Mouse (Mus musculus): ENCODE results near the gene Rsrc2. TPM values are rescaled to one million over a fixed set of nuclear protein-coding genes. Genes with fewer than 3 reads are reported as not detected.
"Not testable (repeated sequence)": the region's sequence is repeated elsewhere in the genome, so short reads cannot be mapped to it uniquely, and the experiment has no call there.

Rsrc2 gene
- polyA plus RNA-seq, 1 experiment from 2014 or later = 80.5 TPM

DNA sequence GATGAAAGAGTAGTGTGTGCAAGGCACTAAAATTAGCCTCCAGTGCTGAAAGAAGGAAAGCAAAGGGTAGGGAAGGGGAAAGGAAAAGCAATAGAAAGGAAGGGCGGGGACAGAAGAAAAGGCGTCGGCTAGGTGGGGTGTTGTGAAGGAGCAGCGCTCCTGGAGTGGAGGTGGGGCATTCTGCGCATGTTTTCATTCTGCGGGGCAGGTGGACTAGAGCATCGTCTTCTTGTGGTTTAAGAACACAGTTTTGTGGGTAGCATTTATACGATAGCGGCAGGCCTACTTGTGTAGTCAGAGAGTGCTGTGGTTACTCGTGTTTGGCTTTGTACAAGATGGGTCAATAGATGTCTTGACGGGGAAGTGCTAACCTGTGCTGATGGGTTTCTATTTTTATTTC lies 16.3 kb upstream of the Rsrc2 start:
- Histone ChIP-seq H3K27me3 (ENCODE audit: control insufficient read depth, insufficient read depth, low read length) (no peaks in the 10 kb centered on the region), H3K27ac (replicated peaks in 1 of 2; ENCODE audit: control insufficient read depth in 1 of 2, insufficient read depth in 1 of 2, low read depth in 2 of 2, low read length in 2 of 2) (no peak overlapping the region), H3K4me2 (ENCODE audit: low read length) (no peak overlapping the region), H3K9me3 (ENCODE audit: control insufficient read depth, low read length) (no peaks in the 10 kb centered on the region), H3K9ac (ENCODE audit: low read length) (no peak overlapping the region), H3K4me1 (ENCODE audit: control insufficient read depth in 2 of 2, insufficient read depth in 2 of 2, low read length in 2 of 2) (no peaks in the 10 kb centered on the region), H3K36me3 (ENCODE audit: control insufficient read depth, insufficient read depth, low read length) (peaks cover 78% of the 10 kb centered on the region), H3K4me3 (ENCODE audit: control insufficient read depth in 1 of 2, insufficient read depth in 1 of 2, low read depth in 1 of 2, low read length in 2 of 2) (no peak overlapping the region)
- ATAC-seq (ENCODE audit: insufficient number of reproducible peaks, insufficient read depth, low FRiP score, low read depth) = no peak
- WGBS = 95% methylated on average over 11 of the region's 11 CpGs

DNA sequence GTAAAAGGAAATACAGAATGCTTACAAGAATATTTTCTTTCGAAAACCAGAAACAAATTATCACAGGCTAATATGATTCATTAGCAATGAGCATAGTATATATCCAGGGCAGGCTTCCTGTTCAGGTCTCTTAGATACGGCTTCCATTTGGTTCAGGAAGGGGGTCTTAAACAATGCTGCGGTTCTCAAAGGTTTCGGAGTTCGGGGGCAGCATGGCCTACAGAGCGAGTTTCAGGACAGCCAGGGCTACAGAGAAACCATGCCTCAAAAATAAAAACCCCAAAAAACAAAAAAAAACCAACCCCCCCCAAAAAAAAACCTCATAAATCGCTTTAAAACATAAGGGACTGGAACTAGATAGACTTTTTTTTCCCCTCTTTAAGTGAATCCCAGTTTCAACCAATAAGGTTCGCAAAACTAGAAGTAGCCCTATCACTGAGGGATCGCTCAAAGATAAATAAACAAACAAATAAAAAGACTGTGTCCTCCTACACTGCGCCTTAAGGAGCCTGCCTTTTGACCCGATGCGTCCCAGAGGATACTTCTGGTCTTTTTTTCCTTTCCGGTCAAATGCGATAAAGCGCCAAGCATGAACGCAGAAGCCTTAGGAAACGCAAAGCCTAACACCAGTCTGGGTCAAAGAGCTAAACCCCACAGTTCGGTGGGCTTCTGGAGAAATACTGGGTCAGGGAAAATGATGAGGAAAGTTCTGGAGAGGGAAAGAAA lies 712 bp downstream of the Rsrc2 start:
- Histone ChIP-seq H3K27ac (replicated peaks in 1 of 2; ENCODE audit: control insufficient read depth in 1 of 2, insufficient read depth in 1 of 2, low read depth in 2 of 2, low read length in 2 of 2) (peak overlapping the region; percentile 99 to 100), H3K4me1 (ENCODE audit: control insufficient read depth in 2 of 2, insufficient read depth in 2 of 2, low read length in 2 of 2) (peaks cover 3 to 23% of the 10 kb centered on the region in 2 experiments; a peak in 3 of 4 replicates), H3K27me3 (ENCODE audit: control insufficient read depth, insufficient read depth, low read length) (no peaks in the 10 kb centered on the region), H3K36me3 (ENCODE audit: control insufficient read depth, insufficient read depth, low read length) (peaks cover 17% of the 10 kb centered on the region), H3K9me3 (ENCODE audit: control insufficient read depth, low read length) (no peaks in the 10 kb centered on the region), H3K9ac (ENCODE audit: low read length) (peak overlapping the region; percentile 88), H3K4me2 (ENCODE audit: low read length) (peak overlapping the region; percentile 84), H3K4me3 (ENCODE audit: control insufficient read depth in 1 of 2, insufficient read depth in 1 of 2, low read depth in 1 of 2, low read length in 2 of 2) (peak overlapping the region; percentile 77 to 90)
- ATAC-seq (ENCODE audit: insufficient number of reproducible peaks, insufficient read depth, low FRiP score, low read depth) = no peak
- WGBS = under 1% methylated on average over 18 of the region's 18 CpGs

DNA sequence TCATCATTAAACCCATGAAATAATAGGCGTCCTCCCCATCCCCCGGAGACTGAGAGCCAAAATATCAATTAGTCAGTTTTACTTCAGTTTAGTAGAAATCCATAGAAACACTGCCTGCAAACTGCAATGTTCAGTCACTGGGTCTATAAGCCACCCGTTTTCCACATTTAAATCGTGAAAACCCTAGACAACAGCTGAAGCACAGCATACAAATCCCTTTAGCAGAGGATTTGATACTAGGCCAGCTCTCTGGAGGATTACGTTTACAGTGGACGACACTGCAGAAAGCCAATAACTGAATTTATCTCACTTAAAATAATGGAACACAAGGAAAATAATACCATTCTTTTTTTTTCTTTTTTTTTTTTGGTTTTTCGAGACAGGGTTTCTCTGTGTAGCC lies 1.6 kb downstream of the Rsrc2 start:
- Histone ChIP-seq H3K27me3 (ENCODE audit: control insufficient read depth, insufficient read depth, low read length) (no peaks in the 10 kb centered on the region), H3K27ac (replicated peaks in 1 of 2; ENCODE audit: control insufficient read depth in 1 of 2, insufficient read depth in 1 of 2, low read depth in 2 of 2, low read length in 2 of 2) (no peak overlapping the region), H3K9ac (ENCODE audit: low read length) (peak overlapping the region; percentile 88), H3K36me3 (ENCODE audit: control insufficient read depth, insufficient read depth, low read length) (peaks cover 25% of the 10 kb centered on the region), H3K4me1 (ENCODE audit: control insufficient read depth in 2 of 2, insufficient read depth in 2 of 2, low read length in 2 of 2) (peaks cover 3 to 23% of the 10 kb centered on the region in 2 experiments; a peak in 3 of 4 replicates), H3K9me3 (ENCODE audit: control insufficient read depth, low read length) (no peaks in the 10 kb centered on the region), H3K4me3 (ENCODE audit: control insufficient read depth in 1 of 2, insufficient read depth in 1 of 2, low read depth in 1 of 2, low read length in 2 of 2) (peak overlapping the region; percentile 38 to 77), H3K4me2 (ENCODE audit: low read length) (peak overlapping the region; percentile 84)
- WGBS = 19% methylated on average over 7 of the region's 7 CpGs
- no peak for ATAC-seq (ENCODE audit: insufficient number of reproducible peaks, insufficient read depth, low FRiP score, low read depth)

DNA sequence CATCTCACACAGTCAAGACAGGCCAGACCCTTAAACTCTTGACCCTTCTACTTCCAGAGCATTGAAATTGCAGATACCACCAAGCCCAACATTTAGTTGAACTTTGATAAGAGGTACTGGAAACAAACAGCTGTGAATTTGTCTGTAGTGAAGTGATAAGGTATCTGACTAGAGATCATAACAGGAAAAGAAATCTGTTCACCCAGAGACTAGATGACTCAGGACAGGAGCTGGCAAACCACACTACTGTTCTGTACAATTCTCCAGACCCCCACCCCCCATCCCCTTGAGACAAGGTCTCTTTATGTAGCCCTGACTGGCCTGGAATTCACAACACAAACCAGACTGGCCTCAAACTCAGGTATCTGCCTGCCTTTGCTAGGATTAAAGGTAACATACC lies 3.0 kb downstream of the Rsrc2 start:
- 0 out of 4 replicates have a peak overlapping the region, but pooled peaks of 1 of the 2 experiments have one; percentile 77 for H3K4me3 ChIP-seq (ENCODE audit: control insufficient read depth in 1 of 2, insufficient read depth in 1 of 2, low read depth in 1 of 2, low read length in 2 of 2)
- no peak for ATAC-seq (ENCODE audit: insufficient number of reproducible peaks, insufficient read depth, low FRiP score, low read depth)
- H3K4me1 ChIP-seq (ENCODE audit: control insufficient read depth in 2 of 2, insufficient read depth in 2 of 2, low read length in 2 of 2) = peaks cover 3 to 23% of the 10 kb centered on the region in 2 experiments; a peak in 3 of 4 replicates
- H3K27ac ChIP-seq (replicated peaks in 1 of 2; ENCODE audit: control insufficient read depth in 1 of 2, insufficient read depth in 1 of 2, low read depth in 2 of 2, low read length in 2 of 2) = peak overlapping the region in 1 of 2 experiments; percentile 30; a peak in 1 of 4 replicates
- H3K27me3 ChIP-seq (ENCODE audit: control insufficient read depth, insufficient read depth, low read length) = no peaks in the 10 kb centered on the region
- peak overlapping the region; percentile 84 for H3K4me2 ChIP-seq (ENCODE audit: low read length)
- peaks cover 38% of the 10 kb centered on the region for H3K36me3 ChIP-seq (ENCODE audit: control insufficient read depth, insufficient read depth, low read length)
- H3K9me3 ChIP-seq (ENCODE audit: control insufficient read depth, low read length) = no peaks in the 10 kb centered on the region
- peak overlapping the region; percentile 88 for H3K9ac ChIP-seq (ENCODE audit: low read length)

DNA sequence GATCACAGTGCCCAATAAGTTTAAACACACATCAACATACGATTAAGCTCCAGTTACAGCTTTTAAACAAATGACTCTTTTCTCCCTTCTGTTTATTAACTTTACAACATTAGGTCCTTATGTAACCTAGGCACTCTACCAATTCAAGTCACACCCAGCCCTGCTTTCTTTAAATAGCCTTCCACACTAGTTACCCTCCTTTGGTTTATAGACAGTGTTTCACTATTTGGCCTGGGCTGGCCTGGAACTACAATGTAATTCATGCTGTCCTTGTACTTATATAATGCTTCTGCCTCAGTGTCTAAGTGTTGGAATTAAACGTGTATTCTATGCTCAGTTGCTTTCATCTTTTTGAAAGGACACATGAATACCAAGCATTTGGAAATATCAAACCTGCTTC lies 4.9 kb downstream of the Rsrc2 start:
- H3K36me3 ChIP-seq (ENCODE audit: control insufficient read depth, insufficient read depth, low read length) = peaks cover 57% of the 10 kb centered on the region
- H3K27me3 ChIP-seq (ENCODE audit: control insufficient read depth, insufficient read depth, low read length) = no peaks in the 10 kb centered on the region
- ATAC-seq (ENCODE audit: insufficient number of reproducible peaks, insufficient read depth, low FRiP score, low read depth) = no peak
- WGBS = 83% methylated on average over 2 of the region's 2 CpGs
- peaks cover 2 to 23% of the 10 kb centered on the region in 2 experiments; a peak in 2 of 4 replicates for H3K4me1 ChIP-seq (ENCODE audit: control insufficient read depth in 2 of 2, insufficient read depth in 2 of 2, low read length in 2 of 2)
- no peak overlapping the region for H3K4me2 ChIP-seq (ENCODE audit: low read length)
- no peaks in the 10 kb centered on the region for H3K9me3 ChIP-seq (ENCODE audit: control insufficient read depth, low read length)
- H3K4me3 ChIP-seq (ENCODE audit: control insufficient read depth in 1 of 2, insufficient read depth in 1 of 2, low read depth in 1 of 2, low read length in 2 of 2) = no peak overlapping the region
- no peak overlapping the region for H3K27ac ChIP-seq (replicated peaks in 1 of 2; ENCODE audit: control insufficient read depth in 1 of 2, insufficient read depth in 1 of 2, low read depth in 2 of 2, low read length in 2 of 2)
- H3K9ac ChIP-seq (ENCODE audit: low read length) = no peak overlapping the region

DNA sequence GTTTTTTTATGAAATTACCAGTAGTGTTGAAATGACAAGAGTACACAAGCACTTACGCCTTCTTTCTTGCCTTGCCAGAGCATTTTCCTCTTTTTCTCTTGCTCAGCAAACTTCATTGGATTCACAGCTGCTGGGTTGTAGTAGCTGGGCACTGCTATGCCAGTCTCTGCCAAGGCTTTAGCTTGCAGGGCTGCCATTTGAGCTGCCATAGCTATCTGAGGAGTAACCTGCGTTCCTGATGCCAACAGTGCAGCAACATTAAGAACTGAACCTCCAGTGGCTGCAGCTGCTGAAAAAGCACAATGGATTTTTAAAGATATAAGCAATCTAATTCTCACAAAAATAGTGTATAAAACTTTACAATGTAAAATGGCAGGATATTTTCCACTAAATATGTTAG lies 18.2 kb downstream of the Rsrc2 start:
- WGBS = 98% methylated on average over 2 of the region's 2 CpGs
- no peak overlapping the region for H3K4me2 ChIP-seq (ENCODE audit: low read length)
- H3K9me3 ChIP-seq (ENCODE audit: control insufficient read depth, low read length) = no peaks in the 10 kb centered on the region
- ATAC-seq (ENCODE audit: insufficient number of reproducible peaks, insufficient read depth, low FRiP score, low read depth) = no peak
- no peak overlapping the region for H3K9ac ChIP-seq (ENCODE audit: low read length)
- H3K27ac ChIP-seq (replicated peaks in 1 of 2; ENCODE audit: control insufficient read depth in 1 of 2, insufficient read depth in 1 of 2, low read depth in 2 of 2, low read length in 2 of 2) = no peak overlapping the region
- H3K27me3 ChIP-seq (ENCODE audit: control insufficient read depth, insufficient read depth, low read length) = no peaks in the 10 kb centered on the region
- H3K4me3 ChIP-seq (ENCODE audit: control insufficient read depth in 1 of 2, insufficient read depth in 1 of 2, low read depth in 1 of 2, low read length in 2 of 2) = no peak overlapping the region
- peaks cover 87% of the 10 kb centered on the region for H3K36me3 ChIP-seq (ENCODE audit: control insufficient read depth, insufficient read depth, low read length)
- no peaks in the 10 kb centered on the region for H3K4me1 ChIP-seq (ENCODE audit: control insufficient read depth in 2 of 2, insufficient read depth in 2 of 2, low read length in 2 of 2)

DNA sequence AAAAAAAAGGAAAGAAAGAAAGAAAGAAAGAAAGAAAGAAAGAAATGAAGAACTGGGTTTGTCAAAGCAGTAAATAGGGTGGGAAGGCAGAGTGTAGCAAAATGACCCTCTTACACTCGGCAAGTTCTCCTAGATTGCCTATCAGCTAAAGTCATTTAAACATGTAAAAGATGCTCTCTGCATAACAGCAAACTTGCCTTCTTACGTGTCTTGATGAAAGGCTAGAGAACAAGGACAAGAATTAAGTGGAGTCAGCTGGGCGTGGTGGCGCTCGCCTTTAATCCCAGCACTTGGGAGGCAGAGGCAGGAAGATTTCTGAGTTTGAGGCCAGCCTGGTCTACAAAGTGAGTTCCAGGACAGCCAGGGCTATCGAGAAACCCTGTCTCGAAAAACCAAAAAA lies 25.4 kb downstream of the Rsrc2 start:
- not testable (repeated sequence) for H3K9ac ChIP-seq (ENCODE audit: low read length); ATAC-seq (ENCODE audit: insufficient number of reproducible peaks, insufficient read depth, low FRiP score, low read depth); H3K4me1 ChIP-seq (ENCODE audit: control insufficient read depth in 2 of 2, insufficient read depth in 2 of 2, low read length in 2 of 2); H3K9me3 ChIP-seq (ENCODE audit: control insufficient read depth, low read length); H3K4me2 ChIP-seq (ENCODE audit: low read length); H3K27ac ChIP-seq (replicated peaks in 1 of 2; ENCODE audit: control insufficient read depth in 1 of 2, insufficient read depth in 1 of 2, low read depth in 2 of 2, low read length in 2 of 2); H3K4me3 ChIP-seq (ENCODE audit: control insufficient read depth in 1 of 2, insufficient read depth in 1 of 2, low read depth in 1 of 2, low read length in 2 of 2); H3K27me3 ChIP-seq (ENCODE audit: control insufficient read depth, insufficient read depth, low read length)
- peaks cover 17% of the 10 kb centered on the region for H3K36me3 ChIP-seq (ENCODE audit: control insufficient read depth, insufficient read depth, low read length)
- WGBS = 86% methylated on average over 7 of the region's 7 CpGs
